Comparison of ENCODE assay signal across 7 mouse cellular contexts in the genomic region with DNA sequence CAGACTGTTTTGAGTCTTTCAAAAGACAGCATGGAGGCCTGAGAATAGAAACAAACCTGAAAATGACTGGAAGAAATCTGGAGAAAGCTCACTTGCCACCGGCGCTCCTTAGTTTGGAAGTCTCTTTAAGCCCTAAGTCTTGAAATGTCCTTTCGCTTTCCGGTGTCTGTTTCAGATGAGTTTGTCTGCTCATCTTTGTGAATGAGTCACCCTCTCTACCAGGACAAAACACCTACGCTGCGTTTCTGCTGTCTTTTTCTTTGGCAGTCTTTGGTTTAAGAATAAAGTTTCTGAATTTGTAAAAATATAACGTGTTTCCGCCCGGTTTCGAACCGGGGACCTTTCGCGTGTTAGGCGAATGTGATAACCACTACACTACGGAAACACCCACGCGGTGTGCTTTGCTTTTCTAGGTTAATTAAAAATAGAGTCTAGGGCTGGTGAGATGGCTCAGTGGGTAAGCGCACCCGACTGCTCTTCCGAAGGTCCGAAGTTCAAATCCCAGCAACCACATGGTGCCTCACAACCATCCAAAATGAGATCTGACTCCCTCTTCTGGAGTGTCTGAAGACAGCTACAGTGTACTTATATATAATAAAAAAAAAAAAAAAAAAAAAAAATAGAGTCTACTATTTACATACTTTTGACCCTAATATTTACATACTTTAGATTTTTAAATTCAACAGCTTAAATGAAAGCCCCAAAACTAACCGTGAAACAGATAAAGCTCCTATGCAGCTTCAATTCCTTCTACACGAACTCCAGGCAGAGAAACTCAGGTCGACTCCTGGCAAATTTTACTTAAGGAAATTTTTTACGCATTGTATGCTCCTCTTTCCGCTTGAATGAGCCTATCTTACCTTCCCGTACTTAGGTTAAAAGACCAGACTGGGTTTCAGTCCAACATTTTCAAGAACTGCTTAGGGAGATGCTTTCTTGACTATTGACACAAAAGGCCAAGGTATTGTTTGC. TPM values are rescaled to one million over a fixed set of nuclear protein-coding genes. Genes with fewer than 3 reads are reported as not detected.
A peak's percentile ranks its signal among the peaks of the same experiment; 100 is the strongest.
DNase-seq lines count a peak whose midpoint lies in the region; ATAC-seq lines count a peak whose summit lies in the region.

No protein-coding gene starts in this region.

- 0 out of 2 replicates have a peak overlapping the region, but pooled peaks have one; percentile 6 for H3K4me3 ChIP-seq in brown adipose tissue, adult 24 weeks (ENCODE audit: insufficient read depth, low read depth, low read length)
- H3K4me3 ChIP-seq in forebrain, embryonic 16.5 days (replicated peaks; ENCODE audit: low read length), result no peak overlapping the region
- peak overlapping the region; percentile 16 for H3K4me3 ChIP-seq in lung, embryonic 16.5 days (ENCODE audit: low read length)

- peaks cover 62% of the 10 kb centered on the region for H3K27me3 ChIP-seq in forebrain, embryonic 16.5 days (replicated peaks; ENCODE audit: control insufficient read depth, insufficient read depth, low read length)
- H3K27me3 ChIP-seq in lung, embryonic 16.5 days (ENCODE audit: control insufficient read depth, insufficient read depth, low read depth, low read length), result peaks cover 30% of the 10 kb centered on the region

- no peaks in the 10 kb centered on the region for H3K36me3 ChIP-seq in forebrain, embryonic 16.5 days (ENCODE audit: control insufficient read depth, insufficient read depth)
- H3K36me3 ChIP-seq in lung, embryonic 16.5 days (ENCODE audit: control insufficient read depth, insufficient read depth, low read length), result no peaks in the 10 kb centered on the region

- no peak overlapping the region for H3K27ac ChIP-seq in brown adipose tissue, adult 24 weeks (replicated peaks; ENCODE audit: low read depth, low read length)
- H3K27ac ChIP-seq in forebrain, embryonic 16.5 days (ENCODE audit: low read length), result no peak overlapping the region
- H3K27ac ChIP-seq in lung, embryonic 16.5 days (ENCODE audit: low read length), result no peak overlapping the region

- peak; percentile 78 for ATAC-seq in forebrain, embryonic 16.5 days
- peak; percentile 88 for ATAC-seq in lung, embryonic 16.5 days (ENCODE audit: low read depth)

- H3K9ac ChIP-seq in forebrain, embryonic 16.5 days (replicated peaks; ENCODE audit: low read depth, low read length), result no peak overlapping the region
- no peak overlapping the region for H3K9ac ChIP-seq in lung, embryonic 16.5 days (ENCODE audit: low read length)

- peak; percentile 86 for DNase-seq in NIH3T3 (ENCODE audit: low read depth)
- peak; percentile 80 for DNase-seq in heart, postnatal 4 days
- peak; percentile 65 to 73 for DNase-seq in layer of hippocampus, postnatal 10 days (ENCODE audit: low spot score in 2 of 2)
- DNase-seq in right cerebral cortex, postnatal 14 days, result peak; percentile 65

- H3K4me1 ChIP-seq in brown adipose tissue, adult 24 weeks (ENCODE audit: control insufficient read depth, insufficient read depth, insufficient read length, low read length), result no peaks in the 10 kb centered on the region
- H3K4me1 ChIP-seq in forebrain, embryonic 16.5 days (replicated peaks; ENCODE audit: control insufficient read depth, insufficient read depth, low read length), result peaks cover 10% of the 10 kb centered on the region
- peaks cover 12% of the 10 kb centered on the region; the same call in 1 of the 2 replicates for H3K4me1 ChIP-seq in lung, embryonic 16.5 days (replicated peaks; ENCODE audit: control insufficient read depth, insufficient read depth, low read length)

- peaks cover 4% of the 10 kb centered on the region; the same call in 1 of the 2 replicates for H3K9me3 ChIP-seq in forebrain, embryonic 16.5 days (ENCODE audit: control insufficient read depth, low read length)
- peaks cover 4% of the 10 kb centered on the region; the same call in 1 of the 2 replicates for H3K9me3 ChIP-seq in lung, embryonic 16.5 days (ENCODE audit: control insufficient read depth, low read length)

- WGBS in forebrain, embryonic 16.5 days, result 14% methylated on average over 27 of the region's 27 CpGs
- 12% methylated on average over 27 of the region's 27 CpGs for WGBS in lung, embryonic 16.5 days

- H3K4me2 ChIP-seq in forebrain, embryonic 16.5 days (ENCODE audit: low read length), result no peak overlapping the region
- H3K4me2 ChIP-seq in lung, embryonic 16.5 days (ENCODE audit: low read depth, low read length), result peak overlapping the region; percentile 41; the same call in 1 of the 2 replicates

RNA-seq across cellular contexts. Expression of a gene that starts 6.2 kb away (rescaled TPM):
- not detected in 2 replicates for polyA plus RNA-seq in brown adipose tissue, adult 24 weeks (2012; ENCODE audit: insufficient read depth, insufficient read length, missing spikeins)
- polyA plus RNA-seq in forebrain, embryonic 16.5 days (2015; fragmentation: Nextera tagmentation; extraction: Ambion mirVana), result 0.19 TPM in 1 of 2 replicates, not detected in the other
- not detected for total RNA-seq in heart, postnatal 4 days (2021)
- not detected for total RNA-seq in layer of hippocampus, postnatal 10 days (2021)
- polyA plus RNA-seq in lung, embryonic 16.5 days (2015; fragmentation: Nextera tagmentation; extraction: Ambion mirVana), result 10.0 and 26.0 TPM in 2 replicates

RNA-seq across cellular contexts. Expression of a gene that starts 19.6 kb away (rescaled TPM):
- polyA plus RNA-seq in brown adipose tissue, adult 24 weeks (2012; ENCODE audit: insufficient read depth, insufficient read length, missing spikeins), result not detected in 2 replicates
- polyA plus RNA-seq in forebrain, embryonic 16.5 days (2015; fragmentation: Nextera tagmentation; extraction: Ambion mirVana), result not detected in 2 replicates
- 100 to 1,000 TPM; 504 to 579 TPM for total RNA-seq in heart, postnatal 4 days (2021)
- total RNA-seq in layer of hippocampus, postnatal 10 days (2021), result 10 to 100 TPM; 64.1 to 78.6 TPM
- 2.3 and 15.3 TPM in 2 replicates for polyA plus RNA-seq in lung, embryonic 16.5 days (2015; fragmentation: Nextera tagmentation; extraction: Ambion mirVana)

RNA-seq across cellular contexts. Expression of a gene that starts 19.9 kb away (rescaled TPM):
- polyA plus RNA-seq in brown adipose tissue, adult 24 weeks (2012; ENCODE audit: insufficient read depth, insufficient read length, missing spikeins), result not detected in 2 replicates
- polyA plus RNA-seq in forebrain, embryonic 16.5 days (2015; fragmentation: Nextera tagmentation; extraction: Ambion mirVana), result 3.3 TPM in 1 of 2 replicates, not detected in the other
- total RNA-seq in heart, postnatal 4 days (2021), result 100 to 1,000 TPM; 416 to 424 TPM
- total RNA-seq in layer of hippocampus, postnatal 10 days (2021), result 10 to 100 TPM; 73.9 to 80.0 TPM
- polyA plus RNA-seq in lung, embryonic 16.5 days (2015; fragmentation: Nextera tagmentation; extraction: Ambion mirVana), result 6.6 and 7.3 TPM in 2 replicates

RNA-seq across cellular contexts. Expression of a gene that starts 25.4 kb away (rescaled TPM):
- polyA plus RNA-seq in brown adipose tissue, adult 24 weeks (2012; ENCODE audit: insufficient read depth, insufficient read length, missing spikeins), result 1.9 and 6.6 TPM in 2 replicates
- 14.0 and 14.5 TPM in 2 replicates for polyA plus RNA-seq in forebrain, embryonic 16.5 days (2015; fragmentation: Nextera tagmentation; extraction: Ambion mirVana)
- total RNA-seq in heart, postnatal 4 days (2021), result 100 to 1,000 TPM; 139 to 147 TPM
- total RNA-seq in layer of hippocampus, postnatal 10 days (2021), result 10 to 100 TPM; 51.2 to 53.7 TPM
- polyA plus RNA-seq in lung, embryonic 16.5 days (2015; fragmentation: Nextera tagmentation; extraction: Ambion mirVana), result 23.6 and 24.3 TPM in 2 replicates

RNA-seq across cellular contexts. Expression of a gene that starts 27.0 kb away (rescaled TPM):
- not detected in 2 replicates for polyA plus RNA-seq in brown adipose tissue, adult 24 weeks (2012; ENCODE audit: insufficient read depth, insufficient read length, missing spikeins)
- 8.5 and 13.4 TPM in 2 replicates for polyA plus RNA-seq in forebrain, embryonic 16.5 days (2015; fragmentation: Nextera tagmentation; extraction: Ambion mirVana)
- 100 to 1,000 TPM; 359 to 370 TPM for total RNA-seq in heart, postnatal 4 days (2021)
- total RNA-seq in layer of hippocampus, postnatal 10 days (2021), result 10 to 100 TPM; 33.8 to 36.8 TPM
- 36.8 and 53.7 TPM in 2 replicates for polyA plus RNA-seq in lung, embryonic 16.5 days (2015; fragmentation: Nextera tagmentation; extraction: Ambion mirVana)
